Mouse (Mus musculus) G1E-ER4 (cell line): Measurements from ENCODE around the gene Mfap1b. TPM values are rescaled to one million over a fixed set of nuclear protein-coding genes. Genes with fewer than 3 reads are reported as not detected.

ENCODE experiments used
- GATA1 ChIP-seq: IDR thresholded peaks from one replicate; pipeline ENCODE4 v1.8.0; 2012; ENCODE audit warnings: low read length, inconsistent platforms
- polyA plus RNA-seq: library from polyadenylated mRNA; stranded (reverse); fragments of >175 nt; gene quantifications from 2 replicates; pipeline ENCODE4 v1.2.3, GENCODE M21; 2012

Mfap1b gene
- polyA plus RNA-seq, 1 experiment = 1.7 TPM

GRCm38 (mm10) chr2:121440834-121441605, 32.8 kb downstream of the Mfap1b start:
- no peak for TF ChIP-seq GATA1

DNA sequence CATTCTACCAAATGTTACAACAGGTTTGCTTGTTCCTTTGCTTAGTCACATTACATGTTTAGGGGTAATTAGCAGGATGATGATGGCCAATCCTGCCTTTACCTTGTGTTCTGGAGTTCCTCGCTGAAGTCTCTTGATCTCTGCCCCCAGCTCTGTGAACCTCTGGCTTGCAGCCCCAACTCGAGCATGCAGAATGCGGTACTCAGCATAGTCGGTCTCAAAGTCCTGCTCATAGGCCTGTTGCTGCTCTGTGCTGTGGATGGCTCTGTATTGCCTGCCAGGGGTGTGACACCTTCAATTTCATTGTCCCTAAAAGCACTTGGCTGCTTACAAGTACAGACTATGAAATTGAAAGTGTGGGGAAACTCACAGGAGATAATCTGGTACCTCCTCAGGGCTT, 34.1 kb downstream of the Mfap1b start:
- no peak for TF ChIP-seq GATA1

GRCm38 (mm10) chr2:121434854-121435253, 39.0 kb downstream of the Mfap1b start:
- no peak for TF ChIP-seq GATA1

DNA sequence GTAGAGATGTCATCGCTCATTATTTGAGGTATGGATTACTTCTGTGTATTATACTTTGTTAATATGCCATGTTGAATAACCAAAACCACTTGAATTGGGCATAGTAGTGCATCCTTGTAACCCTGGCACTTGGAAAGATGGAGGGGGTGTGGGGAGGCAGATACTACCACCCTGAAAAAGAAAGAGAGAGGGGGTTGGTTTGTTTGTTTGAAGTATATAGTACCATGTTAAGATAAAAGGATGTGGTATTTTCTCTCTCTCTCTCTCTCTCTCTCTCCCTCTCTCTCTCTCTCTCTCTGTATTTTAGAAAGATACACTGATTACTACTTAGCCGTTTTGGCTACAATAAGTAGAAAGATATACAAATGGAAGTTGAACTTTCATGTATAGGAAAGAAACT, 48.0 kb downstream of the Mfap1b start:
- no peak for TF ChIP-seq GATA1

GRCm38 (mm10) chr2:121423166-121423565, 50.7 kb downstream of the Mfap1b start:
- TF ChIP-seq GATA1 = no peak

DNA sequence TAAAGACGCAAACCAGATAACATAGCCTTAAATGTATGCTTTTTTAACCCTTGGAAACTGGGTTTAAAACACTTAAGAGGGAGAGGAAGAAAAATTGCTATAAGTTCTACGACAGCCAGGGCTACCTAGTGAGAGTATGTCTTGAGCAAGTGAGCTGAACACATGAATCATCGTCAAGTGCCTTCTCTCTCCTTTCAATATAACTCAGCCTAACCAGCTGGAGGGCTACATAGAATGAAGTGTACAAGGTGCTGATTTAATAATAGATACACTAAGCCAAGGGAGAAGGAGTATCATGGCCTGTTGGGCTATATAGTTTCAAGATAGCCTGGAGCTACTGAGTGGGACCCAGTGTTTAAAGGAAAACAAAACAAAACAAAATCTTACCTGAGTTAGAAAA, 55.4 kb downstream of the Mfap1b start:
- TF ChIP-seq GATA1 = no peak

GRCm38 (mm10) chr2:121416356-121416755, 57.5 kb downstream of the Mfap1b start:
- no peak for TF ChIP-seq GATA1

DNA sequence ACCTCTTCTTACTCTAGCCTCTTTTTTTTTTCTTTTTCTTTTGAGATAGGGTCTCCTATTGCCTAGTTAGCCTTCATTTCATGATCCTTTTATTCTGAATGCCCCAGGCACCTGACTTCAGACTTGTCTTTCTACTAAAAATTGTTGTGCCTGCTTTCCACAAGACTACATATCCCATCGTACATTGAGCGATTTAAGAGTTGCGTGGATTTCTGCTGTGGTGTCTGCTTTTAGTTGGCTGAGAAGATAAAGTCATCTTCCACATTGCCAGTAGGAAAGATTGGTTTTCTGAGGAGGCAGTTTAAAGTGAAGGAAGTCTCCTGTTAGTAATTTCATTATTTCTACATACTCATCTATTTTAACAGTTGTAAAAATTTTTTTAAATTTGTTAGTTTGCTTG, 58.3 kb downstream of the Mfap1b start:
- TF ChIP-seq GATA1 = no peak

- no peak for TF ChIP-seq GATA1
Measured at GRCm38 (mm10) chr2:121415103-121415502, 58.8 kb downstream of the Mfap1b start.

GRCm38 (mm10) chr2:121414139-121414685, 59.7 kb downstream of the Mfap1b start:
- no peak for TF ChIP-seq GATA1

GRCm38 (mm10) chr2:121413387-121414042, 60.4 kb downstream of the Mfap1b start, which contains the start of the genes Pdia3 and Catsper2:
Pdia3 (plus strand) TSS chr2:121413775.
Catsper2 (minus strand) TSS chr2:121413792.
- no peak for TF ChIP-seq GATA1

DNA sequence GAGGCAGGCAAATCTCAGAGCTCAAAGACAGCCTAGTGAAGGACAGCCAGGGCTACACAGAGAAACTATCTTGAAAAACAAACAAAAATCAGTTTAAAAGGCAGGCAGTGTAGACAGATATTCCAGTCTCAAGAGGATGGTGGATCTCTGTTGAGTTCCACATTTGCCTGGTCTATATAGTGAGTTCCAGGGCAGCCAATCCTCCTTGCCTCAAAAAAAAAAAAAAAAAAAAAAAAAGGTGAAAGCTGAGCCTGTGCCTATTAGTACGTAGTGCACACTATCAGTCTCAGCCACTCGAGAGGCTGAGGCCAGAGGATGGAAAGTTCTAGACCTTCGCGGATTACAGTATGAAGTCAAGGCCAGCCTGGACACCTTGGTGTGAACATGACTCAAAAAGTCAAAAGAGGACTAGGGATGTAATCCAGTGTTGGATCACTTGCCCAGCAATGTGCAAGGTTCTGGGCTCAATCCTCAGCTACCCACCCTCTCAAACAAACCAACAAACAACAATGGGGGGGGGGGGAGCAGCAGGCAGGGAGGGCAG, 61.0 kb downstream of the Mfap1b start:
- TF ChIP-seq GATA1 = no peak

Other genes starting within 250 kb of the Mfap1b start
- 19.4 and 21.1 TPM in 2 replicates for gene Trp53bp1, start 202.7 kb downstream of the Mfap1b start, polyA plus RNA-seq
- gene Map1a, start 184.5 kb downstream of the Mfap1b start, polyA plus RNA-seq = 16.2 and 20.0 TPM in 2 replicates
- 3.4 and 3.7 TPM in 2 replicates for gene Ppip5k1, start 118.7 kb downstream of the Mfap1b start, polyA plus RNA-seq
- gene Ckmt1, start 116.4 kb downstream of the Mfap1b start, polyA plus RNA-seq = not detected in 2 replicates
- not detected in 2 replicates for gene Strc, start 86.9 kb downstream of the Mfap1b start, polyA plus RNA-seq
- 564 and 628 TPM in 2 replicates for gene Pdia3, start 60.3 kb downstream of the Mfap1b start, polyA plus RNA-seq
- 0.13 and 0.21 TPM in 2 replicates for gene Catsper2, start 60.3 kb downstream of the Mfap1b start, polyA plus RNA-seq
- not detected in 2 replicates for gene Ell3, start 29.8 kb downstream of the Mfap1b start, polyA plus RNA-seq
- gene Serf2, start 24.9 kb downstream of the Mfap1b start, polyA plus RNA-seq = 285 and 304 TPM in 2 replicates
- 176 and 206 TPM in 2 replicates for gene Hypk, start 20.8 kb downstream of the Mfap1b start, polyA plus RNA-seq
- not detected in 2 replicates for gene Serinc4, start 17.3 kb downstream of the Mfap1b start, polyA plus RNA-seq
- gene Mfap1a, start 32.6 kb upstream of the Mfap1b start, polyA plus RNA-seq = 3.9 and 6.2 TPM in 2 replicates
- 0.82 and 1.2 TPM in 2 replicates for gene Wdr76, start 32.7 kb upstream of the Mfap1b start, polyA plus RNA-seq